Mouse (Mus musculus) heart, adult 18-20 months (tissue): ENCODE data around the gene Fbxo31. TPM values are rescaled to one million over a fixed set of nuclear protein-coding genes. Genes with fewer than 3 reads are reported as not detected.

Experiments used
- DNase-seq, 2 experiments: peaks; one replicate each; pipeline ENCODE4 v3.0.0; 2021 to 2022; ENCODE audit warnings: mixed read lengths in 1 of 2
- total RNA-seq, 2 experiments: library from RNA; stranded (reverse); gene quantifications; 2 replicates each; pipeline ENCODE4 v1.2.3; 2021

Fbxo31 gene
- total RNA-seq, 2 experiments from 2014 or later: 91.3 to 110 TPM

GRCm38 (mm10) chr8:121552506-121552905 is 26.1 kb downstream of the Fbxo31 start:
- DNase-seq: no peak

DNA sequence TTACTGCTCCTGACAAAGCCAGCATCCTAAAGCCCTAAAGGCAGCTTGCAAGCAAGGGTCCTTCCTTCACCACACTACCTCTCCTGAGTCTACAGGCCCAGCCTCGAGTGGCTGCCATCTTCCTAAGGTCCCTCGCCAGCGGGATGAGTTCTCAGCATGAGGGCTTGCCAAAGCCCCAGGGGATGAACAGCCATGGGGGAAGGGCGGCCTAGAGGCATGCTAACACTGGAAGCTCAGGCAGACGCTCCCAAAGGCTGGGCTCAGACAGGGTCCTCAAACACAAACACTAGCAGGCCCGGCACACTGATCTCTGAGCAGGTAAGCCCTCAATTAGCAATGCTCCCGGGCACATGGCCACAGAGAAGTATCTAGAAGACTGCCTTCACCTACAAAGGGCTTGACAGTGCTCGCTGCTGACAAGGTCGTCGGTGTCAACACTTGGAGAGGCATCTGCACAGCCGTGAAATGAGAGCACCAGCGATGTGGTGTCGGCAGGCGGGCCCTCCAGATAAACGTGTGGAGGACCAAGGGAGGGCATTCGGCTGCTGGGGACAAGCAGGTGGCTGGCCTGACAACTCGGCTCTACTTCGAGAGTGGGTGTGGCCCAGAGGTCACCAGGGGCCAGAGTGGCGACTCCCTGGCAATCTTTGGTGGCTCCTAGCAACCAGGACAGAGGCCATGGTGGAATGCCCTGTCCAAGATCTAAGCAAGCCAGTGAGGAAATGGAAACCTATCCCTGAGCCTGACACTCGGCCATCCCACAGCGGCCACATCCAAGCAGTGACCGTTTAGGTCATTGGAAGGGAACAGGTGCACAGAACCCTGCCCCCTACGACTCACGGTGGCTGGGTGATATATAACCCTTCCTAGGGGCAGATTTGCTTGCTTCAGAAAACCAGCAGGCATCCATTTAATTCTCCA is 27.3 kb downstream of the Fbxo31 start:
- DNase-seq: no peak

DNA sequence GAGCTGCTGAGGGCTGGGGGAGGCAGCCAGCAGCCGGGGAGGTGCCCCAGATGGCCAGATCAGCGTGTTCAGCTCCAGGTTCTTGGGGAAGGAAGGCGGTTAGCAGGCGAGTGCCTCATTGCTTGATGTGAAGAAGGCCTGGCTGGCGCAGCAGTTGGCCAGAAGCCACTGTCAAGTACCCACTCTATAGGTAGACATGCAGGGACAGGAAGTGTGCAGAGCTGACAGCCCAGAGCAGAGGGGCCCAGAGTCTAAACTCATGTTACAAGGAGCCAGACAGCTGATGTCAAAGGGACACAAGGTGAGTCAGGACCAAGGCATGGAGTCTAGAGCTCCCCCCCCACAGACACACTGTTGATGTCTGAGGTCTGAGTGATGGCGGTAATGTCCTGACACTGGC is 28.6 kb downstream of the Fbxo31 start:
- no peak for DNase-seq

- peak; percentile 66 to 86 for DNase-seq
Observed at GRCm38 (mm10) chr8:121547132-121547531, 31.5 kb downstream of the Fbxo31 start.

DNA sequence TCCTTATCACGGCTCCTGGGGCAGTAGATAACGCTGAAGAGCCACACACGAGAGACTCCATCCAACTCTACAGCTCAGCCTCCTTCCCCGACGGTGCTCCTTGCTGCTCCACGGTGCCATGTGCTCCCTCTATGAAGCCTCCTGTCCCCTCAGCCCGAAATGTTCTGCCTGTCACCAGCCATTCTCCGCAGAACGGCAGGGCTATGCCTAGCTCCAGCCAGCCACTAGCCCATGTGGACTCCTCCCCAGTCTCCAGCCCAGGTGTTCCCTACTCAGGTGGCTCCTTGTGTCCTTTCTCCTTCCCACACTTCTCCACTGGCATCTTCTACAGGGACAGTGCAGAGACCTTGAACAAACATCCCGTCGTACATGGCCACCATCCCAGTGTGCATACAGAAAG is 33.7 kb downstream of the Fbxo31 start:
- DNase-seq: no peak

DNA sequence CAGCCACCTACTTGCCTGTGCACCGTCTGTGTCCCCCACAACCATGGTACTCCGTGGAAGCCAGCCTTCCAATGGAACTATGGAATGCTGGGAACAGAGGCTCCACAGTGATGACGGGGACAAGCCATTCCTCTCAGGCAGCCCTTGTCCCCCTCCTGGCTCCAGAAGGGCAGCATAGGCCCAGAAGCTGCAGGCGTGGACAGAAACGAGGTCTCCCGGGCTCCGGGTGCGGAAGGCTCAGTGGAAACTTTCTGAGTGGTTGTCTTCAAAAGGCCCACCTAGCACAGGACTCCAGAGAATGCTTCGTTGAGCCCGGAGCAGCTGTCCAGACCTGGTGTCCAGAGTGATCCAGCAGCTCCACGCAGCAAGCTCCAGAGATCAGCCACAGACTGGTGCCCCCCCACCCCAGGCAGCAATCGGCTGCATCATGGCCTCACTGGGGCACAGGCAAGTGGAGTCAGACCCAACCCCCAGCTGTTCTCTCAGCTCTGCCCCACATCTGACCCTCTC is 34.3 kb downstream of the Fbxo31 start, which contains the start of gene 1700018B08Rik:
1700018B08Rik (minus strand) TSS at position 45 of the 510 bp plus-strand sequence.
- DNase-seq: no peak

GRCm38 (mm10) chr8:121542901-121543300 is 35.7 kb downstream of the Fbxo31 start:
- DNase-seq: no peak

GRCm38 (mm10) chr8:121541862-121542261 is 36.7 kb downstream of the Fbxo31 start:
- no peak for DNase-seq

GRCm38 (mm10) chr8:121532381-121532780 is 46.2 kb downstream of the Fbxo31 start:
- DNase-seq: peak in 1 of 2 experiments; percentile 51

DNA sequence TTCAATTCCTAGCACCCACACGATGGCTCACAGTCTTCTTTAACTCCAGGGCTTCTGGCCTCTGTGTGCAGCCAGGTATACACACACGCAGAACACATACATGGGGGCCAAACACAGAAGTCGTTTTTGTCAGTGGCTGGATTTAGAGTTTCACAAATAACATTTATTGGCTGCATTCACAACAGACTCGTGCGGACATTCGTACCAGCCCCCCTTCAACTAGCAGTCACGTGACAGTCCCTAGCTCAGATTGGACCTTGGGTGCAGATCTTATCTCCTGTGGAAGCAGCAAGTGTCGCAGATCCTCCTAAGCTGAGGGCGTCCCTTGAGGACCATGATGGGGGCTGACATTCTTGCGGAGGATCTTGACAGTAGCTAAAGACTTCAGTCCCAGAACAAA is 48.0 kb downstream of the Fbxo31 start:
- no peak for DNase-seq

DNA sequence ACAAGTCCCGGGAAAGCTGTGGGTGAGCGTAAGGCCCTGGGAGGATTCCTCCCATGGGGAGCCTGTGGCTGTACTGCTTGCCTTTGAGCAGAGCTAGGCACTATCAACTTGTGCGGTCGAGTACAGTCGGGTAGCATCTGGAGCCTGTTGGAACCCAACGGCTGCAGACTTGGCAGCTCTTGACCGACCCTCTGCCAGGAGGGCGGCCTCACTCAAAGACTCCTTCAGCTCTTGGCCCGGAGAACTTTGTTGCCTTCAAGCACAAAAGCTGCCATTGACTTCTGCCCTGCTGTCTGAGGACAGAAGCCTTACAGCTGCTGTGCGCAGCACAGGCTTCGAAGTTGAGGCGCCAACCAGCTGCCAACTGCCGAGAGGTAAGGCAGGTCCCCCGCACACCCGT is 49.8 kb downstream of the Fbxo31 start:
- DNase-seq: peak; percentile 59 to 66

GRCm38 (mm10) chr8:121527751-121528150 is 50.9 kb downstream of the Fbxo31 start:
- DNase-seq: no peak

DNA sequence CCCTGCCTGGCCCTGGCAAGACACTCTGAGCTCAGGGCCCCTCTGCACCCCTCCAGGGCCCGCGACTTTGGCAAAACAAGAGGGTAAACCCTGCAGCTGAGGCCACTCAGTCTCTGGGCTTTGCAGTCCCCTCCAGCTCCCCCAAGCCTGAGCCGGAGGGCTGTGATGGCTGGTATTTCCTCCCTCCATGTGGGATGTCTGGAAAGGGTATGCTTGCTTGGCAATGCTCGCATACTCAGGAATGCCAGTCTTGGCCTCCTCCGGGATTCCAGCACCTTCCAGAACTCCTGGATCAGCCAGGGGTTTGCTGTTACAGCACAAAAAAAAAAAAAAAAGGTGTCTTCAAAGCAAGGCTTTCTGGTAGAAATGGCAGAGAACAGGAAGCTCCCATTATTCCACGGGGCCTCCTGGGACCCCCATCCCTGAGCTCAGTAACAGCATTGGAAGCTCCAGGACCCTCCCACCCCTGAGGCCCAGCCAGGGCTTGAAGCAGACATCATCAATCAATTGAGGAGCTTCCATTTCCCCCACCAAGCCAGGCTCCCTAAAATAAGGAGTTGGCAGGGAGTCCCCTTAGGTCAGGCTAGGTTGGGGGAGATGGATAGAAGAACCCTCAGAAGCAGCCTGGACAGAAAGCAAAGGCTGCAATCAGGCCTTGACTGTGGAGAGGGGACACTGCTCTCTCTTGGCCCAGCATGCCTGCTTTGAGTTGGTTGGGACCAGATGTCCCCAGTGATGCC is 51.6 kb downstream of the Fbxo31 start:
- no peak for DNase-seq

DNA sequence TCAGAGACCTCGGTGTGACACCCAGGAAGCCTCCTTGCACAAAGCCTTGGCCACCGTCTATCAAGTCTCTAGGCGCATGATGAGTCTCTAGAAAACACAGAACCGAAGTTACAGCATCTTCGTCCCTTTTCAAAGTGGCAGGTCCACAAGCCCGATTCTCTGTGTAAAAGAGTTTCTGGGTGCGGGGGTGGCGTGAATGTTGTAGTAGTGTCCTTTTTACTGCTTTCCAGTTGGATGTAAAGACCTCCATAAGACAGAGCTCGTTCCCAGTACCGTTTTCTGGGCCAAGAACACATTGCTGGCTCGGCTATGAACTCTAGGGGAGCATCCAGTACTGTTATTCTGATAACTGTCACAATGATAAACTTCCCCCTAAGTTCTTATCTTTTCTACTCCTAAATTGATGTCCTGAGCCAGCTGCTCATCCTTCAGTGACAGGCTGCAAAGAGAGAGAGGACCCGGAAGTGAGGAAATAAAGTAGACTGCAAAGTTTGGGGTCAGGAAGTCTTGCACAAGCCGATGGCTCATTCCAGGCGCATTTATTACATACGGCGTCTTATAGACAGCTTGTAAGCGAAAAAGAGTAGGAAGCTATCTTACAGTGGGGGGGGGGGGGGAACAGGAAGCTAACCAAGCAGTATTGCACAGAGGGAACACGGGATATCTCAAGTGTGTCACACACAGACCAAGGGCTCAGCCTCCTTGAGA is 53.3 kb downstream of the Fbxo31 start:
- DNase-seq: no peak

GRCm38 (mm10) chr8:121513429-121513828 is 65.2 kb downstream of the Fbxo31 start:
- peak; percentile 71 to 93 for DNase-seq

GRCm38 (mm10) chr8:121511751-121512150 is 66.9 kb downstream of the Fbxo31 start:
- DNase-seq: no peak

Other genes with a start within 250 kb of the Fbxo31 start
- gene 1700018B08Rik, start 34.5 kb downstream of the Fbxo31 start, total RNA-seq: not detected
- 100 to 1,000 TPM; 238 to 264 TPM for gene Map1lc3b, start 11.6 kb upstream of the Fbxo31 start, total RNA-seq
- 10 to 100 TPM; 23.3 to 26.5 TPM for gene Zcchc14, start 74.1 kb upstream of the Fbxo31 start, total RNA-seq
- gene Jph3, start 150.8 kb upstream of the Fbxo31 start, total RNA-seq: under 1 TPM in 1 of 2 experiments, not detected in 1; 0.12 TPM